Mouse (Mus musculus) bone marrow, adult 2 months (tissue): ENCODE data around the gene Agap3.

Source experiments
- CTCF ChIP-seq: fragments of 200-500 bp; IDR thresholded peaks from 2 replicates; pipeline ENCODE4 v1.5.1; 2011; ENCODE audit warnings: low read length, control low read depth; ENCODE audit not compliant: control insufficient read depth, insufficient read depth
- POLR2A ChIP-seq: fragments of 200-500 bp; IDR thresholded peaks from 2 replicates; pipeline ENCODE4 v1.6.1; 2011; ENCODE audit warnings: low read depth, mild to moderate bottlenecking, control low read depth, low read length, borderline replicate concordance; ENCODE audit not compliant: control insufficient read depth

- TF ChIP-seq CTCF (no peak), POLR2A (no peak)
Observed at GRCm38 (mm10) chr5:24541144-24541569, 89.2 kb downstream of the Agap3 start.
